Mouse (Mus musculus): ENCODE results near the gene Stk32c. TPM values are rescaled to one million over a fixed set of nuclear protein-coding genes. Genes with fewer than 3 reads are reported as not detected.

Gene Stk32c
- polyA plus RNA-seq, 2 experiments: 0.12 TPM; not detected in 1

GRCm38 (mm10) chr7:139184846-139185245 is 28.3 kb downstream of the Stk32c start:
- H3K4me2 ChIP-seq (ENCODE audit: low read depth): no peak overlapping the region
- H3K36me3 ChIP-seq (replicated peaks; ENCODE audit: control insufficient read depth, insufficient read depth, low read depth): no peaks in the 10 kb centered on the region
- H3K27me3 ChIP-seq (ENCODE audit: control insufficient read depth, insufficient read depth, low read length): peaks cover 31% of the 10 kb centered on the region
- TF ChIP-seq CTCF (IDR thresholded peaks at IDR 0.05; ENCODE audit: low read depth) (no peak), EP300 (IDR thresholded peaks at IDR 0.05; ENCODE audit: low read depth) (no peak)
- no peak overlapping the region for H3K9ac ChIP-seq (replicated peaks)
- no peak overlapping the region for H3K27ac ChIP-seq
- no peak for ATAC-seq (ENCODE audit: insufficient read depth)
- no peak overlapping the region for H3K4me3 ChIP-seq (ENCODE audit: insufficient read depth in 1 of 2, low read depth in 2 of 2, low read length in 2 of 2)
- WGBS (ENCODE audit: insufficient replicate concordance): 68% methylated on average over 7 of the region's 7 CpGs
- DNase-seq (ENCODE audit: low read depth in 3 of 3, low spot score in 3 of 3): no peak
- H3K4me1 ChIP-seq (replicated peaks; ENCODE audit: control insufficient read depth in 2 of 2, insufficient read depth in 2 of 2, low read length in 1 of 2): no peaks in the 10 kb centered on the region
- no peaks in the 10 kb centered on the region for H3K9me3 ChIP-seq (ENCODE audit: control insufficient read depth, low read length)

- Histone ChIP-seq H3K4me2 (ENCODE audit: low read depth) (no peak overlapping the region), H3K4me3 (ENCODE audit: insufficient read depth in 1 of 2, low read depth in 2 of 2, low read length in 2 of 2) (no peak overlapping the region), H3K27me3 (ENCODE audit: control insufficient read depth, insufficient read depth, low read length) (peaks cover 31% of the 10 kb centered on the region), H3K9ac (replicated peaks) (no peak overlapping the region), H3K9me3 (ENCODE audit: control insufficient read depth, low read length) (no peaks in the 10 kb centered on the region), H3K4me1 (replicated peaks; ENCODE audit: control insufficient read depth in 2 of 2, insufficient read depth in 2 of 2, low read length in 1 of 2) (no peaks in the 10 kb centered on the region), H3K36me3 (replicated peaks; ENCODE audit: control insufficient read depth, insufficient read depth, low read depth) (no peaks in the 10 kb centered on the region), H3K27ac (no peak overlapping the region)
- ATAC-seq (ENCODE audit: insufficient read depth) (no peak), DNase-seq (ENCODE audit: low read depth in 3 of 3, low spot score in 3 of 3) (no peak)
- TF ChIP-seq EP300 (IDR thresholded peaks at IDR 0.05; ENCODE audit: low read depth) (no peak), CTCF (IDR thresholded peaks at IDR 0.05; ENCODE audit: low read depth) (no peak)
- WGBS (ENCODE audit: insufficient replicate concordance): 51% methylated on average over 4 of the region's 4 CpGs
Observed at GRCm38 (mm10) chr7:139184396-139184795, 28.7 kb downstream of the Stk32c start.

- H3K36me3 ChIP-seq (replicated peaks; ENCODE audit: control insufficient read depth, insufficient read depth, low read depth): no peaks in the 10 kb centered on the region
- H3K9me3 ChIP-seq (ENCODE audit: control insufficient read depth, low read length): no peaks in the 10 kb centered on the region
- H3K27ac ChIP-seq: no peak overlapping the region
- no peak for DNase-seq (ENCODE audit: low read depth in 3 of 3, low spot score in 3 of 3)
- H3K4me1 ChIP-seq (replicated peaks; ENCODE audit: control insufficient read depth in 2 of 2, insufficient read depth in 2 of 2, low read length in 1 of 2): no peaks in the 10 kb centered on the region
- no peak overlapping the region for H3K4me2 ChIP-seq (ENCODE audit: low read depth)
- 63% methylated on average over 3 of the region's 3 CpGs for WGBS (ENCODE audit: insufficient replicate concordance)
- no peak for ATAC-seq (ENCODE audit: insufficient read depth)
- H3K4me3 ChIP-seq (ENCODE audit: insufficient read depth in 1 of 2, low read depth in 2 of 2, low read length in 2 of 2): no peak overlapping the region
- no peak overlapping the region for H3K9ac ChIP-seq (replicated peaks)
- TF ChIP-seq EP300 (IDR thresholded peaks at IDR 0.05; ENCODE audit: low read depth) (no peak), CTCF (IDR thresholded peaks at IDR 0.05; ENCODE audit: low read depth) (no peak)
- no peaks in the 10 kb centered on the region for H3K27me3 ChIP-seq (ENCODE audit: control insufficient read depth, insufficient read depth, low read length)
Observed at GRCm38 (mm10) chr7:139180058-139180457, 33.0 kb downstream of the Stk32c start.

- Histone ChIP-seq H3K4me1 (replicated peaks; ENCODE audit: control insufficient read depth in 2 of 2, insufficient read depth in 2 of 2, low read length in 1 of 2) (no peaks in the 10 kb centered on the region), H3K4me2 (ENCODE audit: low read depth) (no peak overlapping the region), H3K9ac (replicated peaks) (no peak overlapping the region), H3K36me3 (replicated peaks; ENCODE audit: control insufficient read depth, insufficient read depth, low read depth) (no peaks in the 10 kb centered on the region), H3K27me3 (ENCODE audit: control insufficient read depth, insufficient read depth, low read length) (no peaks in the 10 kb centered on the region), H3K27ac (no peak overlapping the region), H3K9me3 (ENCODE audit: control insufficient read depth, low read length) (no peaks in the 10 kb centered on the region), H3K4me3 (ENCODE audit: insufficient read depth in 1 of 2, low read depth in 2 of 2, low read length in 2 of 2) (no peak overlapping the region)
- ATAC-seq (ENCODE audit: insufficient read depth): no peak
- no peak for DNase-seq (ENCODE audit: low read depth in 3 of 3, low spot score in 3 of 3)
- WGBS (ENCODE audit: insufficient replicate concordance): 53% methylated on average over 5 of the region's 5 CpGs
- TF ChIP-seq CTCF (IDR thresholded peaks at IDR 0.05; ENCODE audit: low read depth): no peak
- TF ChIP-seq EP300 (IDR thresholded peaks at IDR 0.05; ENCODE audit: low read depth): no peak
Observed at GRCm38 (mm10) chr7:139179299-139179698, 33.8 kb downstream of the Stk32c start.

- no peak for ATAC-seq (ENCODE audit: insufficient read depth)
- 40% methylated on average over 4 of the region's 4 CpGs for WGBS (ENCODE audit: insufficient replicate concordance)
- no peak overlapping the region for H3K4me3 ChIP-seq (ENCODE audit: insufficient read depth in 1 of 2, low read depth in 2 of 2, low read length in 2 of 2)
Observed at GRCm38 (mm10) chr7:139169143-139169542, 44.0 kb downstream of the Stk32c start.

More at GRCm38 (mm10) chr7:139169143-139169542, 44.0 kb downstream of the Stk32c start:
- H3K27ac ChIP-seq: no peak overlapping the region
- H3K9me3 ChIP-seq (ENCODE audit: control insufficient read depth, low read length): no peaks in the 10 kb centered on the region
- no peaks in the 10 kb centered on the region for H3K36me3 ChIP-seq (replicated peaks; ENCODE audit: control insufficient read depth, insufficient read depth, low read depth)
- no peaks in the 10 kb centered on the region for H3K4me1 ChIP-seq (replicated peaks; ENCODE audit: control insufficient read depth in 2 of 2, insufficient read depth in 2 of 2, low read length in 1 of 2)
- no peak for DNase-seq (ENCODE audit: low read depth in 3 of 3, low spot score in 3 of 3)
- no peaks in the 10 kb centered on the region for H3K27me3 ChIP-seq (ENCODE audit: control insufficient read depth, insufficient read depth, low read length)
- H3K9ac ChIP-seq (replicated peaks): no peak overlapping the region
- TF ChIP-seq CTCF (IDR thresholded peaks at IDR 0.05; ENCODE audit: low read depth) (no peak), EP300 (IDR thresholded peaks at IDR 0.05; ENCODE audit: low read depth) (no peak)
- no peak overlapping the region for H3K4me2 ChIP-seq (ENCODE audit: low read depth)
